Mouse (Mus musculus) kidney, postnatal 14 days (tissue): ENCODE measurements around the gene Hdac4.
A peak's percentile ranks its signal among the peaks of the same experiment; 100 is the strongest.

ENCODE experiments used
- DNase-seq: peaks from one replicate; pipeline ENCODE4 v3.0.0; 2022; ENCODE audit warnings: mixed read lengths

The Hdac4 gene

DNA sequence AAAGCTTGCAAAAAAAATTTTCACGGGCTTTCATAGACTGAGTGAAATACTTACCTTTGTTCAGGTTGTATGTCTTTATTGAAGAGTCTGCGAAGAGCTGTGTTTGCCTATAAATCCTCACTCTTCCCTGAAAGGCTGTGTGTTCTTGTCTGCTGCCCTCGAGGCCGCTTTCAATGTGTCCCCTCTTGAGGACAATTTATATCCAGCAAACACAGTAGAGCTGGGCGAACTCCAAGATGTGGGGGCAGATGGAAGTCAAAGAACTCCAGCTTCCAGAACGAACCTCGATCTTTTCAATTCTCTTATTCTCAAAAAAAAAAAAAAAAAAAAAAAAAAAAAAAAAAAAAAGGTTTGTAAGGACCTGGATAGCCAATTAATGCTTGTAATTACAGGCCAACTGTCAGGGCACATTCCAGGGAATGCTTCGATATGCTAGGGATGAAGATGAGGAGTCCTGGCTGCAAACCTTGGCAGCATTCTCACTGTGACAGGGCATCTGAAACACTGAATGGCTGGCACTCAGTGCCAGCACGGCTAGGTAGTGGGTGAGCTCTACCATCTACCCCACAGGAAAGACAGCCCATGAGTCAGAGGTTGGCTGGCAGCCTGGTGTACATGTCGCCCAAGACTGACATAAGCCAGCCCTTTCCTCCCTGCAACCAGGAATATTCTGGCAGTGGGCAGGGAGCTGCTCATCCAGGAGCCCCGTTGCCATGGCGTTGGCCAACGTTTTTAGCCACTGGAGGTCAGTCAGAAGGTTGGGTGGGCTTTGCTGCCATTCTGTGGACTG, at the start of gene Hdac4:
Gene Hdac4 (minus strand): TSS at position 340 of the 790 bp plus-strand sequence.
- no peak for DNase-seq

- no peak for DNase-seq
These were observed 48.0 kb upstream of the Hdac4 start for GRCm38 (mm10) chr1:92243549-92243948.

DNA sequence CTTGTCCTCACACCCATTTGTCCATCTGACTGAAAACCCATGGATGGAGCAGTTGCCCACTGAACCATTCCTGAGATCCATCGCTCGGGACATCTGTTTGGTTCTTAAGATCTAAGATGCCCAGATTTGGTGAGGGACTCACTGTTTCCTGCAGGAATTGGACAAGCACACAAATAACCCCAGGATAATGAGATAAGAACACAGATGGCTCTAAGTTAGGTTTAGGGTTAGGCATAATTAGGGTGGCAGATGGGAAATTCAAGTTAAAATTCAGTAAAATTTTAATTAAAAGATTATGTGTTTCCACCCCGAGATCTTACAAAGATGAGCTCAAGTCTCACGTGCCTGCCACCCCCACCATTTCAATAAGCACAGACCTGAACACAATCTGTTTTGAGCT, 44.6 kb upstream of the Hdac4 start:
- DNase-seq, result no peak

GRCm38 (mm10) chr1:92235600-92235999, 40.1 kb upstream of the Hdac4 start:
- DNase-seq, result no peak

DNA sequence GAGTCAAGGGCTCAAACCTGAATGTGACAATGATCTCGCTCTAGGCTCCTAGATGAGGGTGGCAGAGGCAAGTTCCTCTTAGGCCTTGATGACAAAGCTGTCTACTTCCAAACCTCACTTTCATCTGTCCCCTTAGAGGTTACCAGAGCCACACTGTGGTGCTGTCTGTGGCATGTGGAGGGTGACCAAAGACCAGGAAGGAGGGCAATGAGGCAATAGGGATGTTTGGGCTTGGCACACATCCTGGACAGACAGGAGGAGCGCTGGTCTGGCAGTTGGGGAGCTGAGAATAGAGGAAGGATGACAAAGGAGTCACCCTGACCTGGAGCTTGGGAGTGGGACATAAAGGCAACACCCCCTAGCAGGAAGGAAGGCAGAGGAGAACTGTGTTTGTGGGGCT, 29.8 kb upstream of the Hdac4 start:
- no peak for DNase-seq

GRCm38 (mm10) chr1:92223956-92224891, 28.7 kb upstream of the Hdac4 start:
- DNase-seq, result no peak

- DNase-seq, result no peak
These were observed 21.2 kb upstream of the Hdac4 start for GRCm38 (mm10) chr1:92216710-92217109.

DNA sequence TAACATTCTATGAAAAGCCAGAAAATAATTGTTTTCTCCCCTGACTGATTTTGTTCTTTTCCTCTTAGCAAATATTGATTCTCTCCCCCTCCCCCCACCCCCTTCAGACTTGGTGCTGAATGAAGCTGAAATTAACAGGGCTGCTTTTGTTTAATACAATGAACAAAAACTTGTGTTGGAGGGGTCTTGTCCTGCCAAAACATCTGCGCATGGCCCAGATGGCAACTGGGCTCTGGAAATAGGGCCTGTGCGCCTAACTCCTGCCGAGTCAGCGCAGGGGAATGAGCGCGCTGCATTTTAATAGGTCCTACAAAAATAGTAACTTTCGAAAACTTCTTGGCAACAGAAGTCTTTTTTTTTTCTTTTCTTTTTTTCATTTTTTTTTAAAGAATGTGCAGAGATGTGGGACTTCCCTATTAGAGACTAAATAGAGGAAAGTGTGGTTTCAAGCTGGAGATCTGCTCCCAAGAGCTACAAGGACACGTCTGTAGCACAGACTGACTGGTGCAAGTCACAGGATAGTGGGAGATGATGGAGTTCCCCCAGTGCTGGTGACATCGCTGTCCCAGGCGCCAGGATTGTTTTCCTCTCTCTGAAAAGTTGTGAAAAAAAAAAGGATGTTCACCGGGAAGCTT, 20.6 kb upstream of the Hdac4 start:
- DNase-seq, result no peak

GRCm38 (mm10) chr1:92215131-92215638, 19.7 kb upstream of the Hdac4 start:
- DNase-seq, result no peak

DNA sequence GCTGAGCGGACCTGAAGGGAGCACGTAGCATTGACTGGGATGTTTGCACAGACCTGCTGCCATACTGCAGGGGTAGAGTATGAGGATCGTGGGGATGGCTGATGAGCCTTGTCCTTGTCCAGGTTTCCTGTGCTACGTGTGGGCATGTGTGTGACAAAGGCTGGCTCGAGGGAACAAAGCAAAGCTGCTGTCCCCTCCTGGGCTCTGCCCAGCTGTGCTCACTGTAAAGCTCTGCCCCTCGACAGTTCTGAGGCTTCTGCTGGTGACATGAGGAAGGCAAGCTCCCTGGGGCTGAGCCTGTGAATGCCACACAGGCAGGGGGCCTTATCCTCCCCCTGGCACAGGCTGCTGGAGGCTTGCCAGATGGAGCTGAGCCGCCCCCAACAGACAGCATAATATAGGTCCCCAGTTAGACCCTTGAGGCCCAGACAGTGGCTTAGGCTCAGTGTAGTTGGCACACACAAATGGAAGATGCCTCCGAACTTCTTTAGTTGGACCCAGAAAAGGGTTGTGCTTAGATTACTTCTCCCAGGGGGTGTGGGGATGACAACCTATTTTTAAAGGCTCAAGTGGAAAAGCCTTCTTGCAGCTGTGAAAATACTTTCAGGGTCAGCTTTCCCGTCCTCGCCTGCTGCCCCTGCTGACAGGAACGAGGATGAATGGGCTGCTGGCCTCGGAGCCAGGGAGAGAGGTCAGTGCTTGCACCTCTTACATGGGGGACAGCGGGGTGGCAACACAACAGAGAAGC, 16.7 kb upstream of the Hdac4 start:
- DNase-seq, result no peak

GRCm38 (mm10) chr1:92202639-92203352, 7.3 kb upstream of the Hdac4 start:
- no peak for DNase-seq

DNA sequence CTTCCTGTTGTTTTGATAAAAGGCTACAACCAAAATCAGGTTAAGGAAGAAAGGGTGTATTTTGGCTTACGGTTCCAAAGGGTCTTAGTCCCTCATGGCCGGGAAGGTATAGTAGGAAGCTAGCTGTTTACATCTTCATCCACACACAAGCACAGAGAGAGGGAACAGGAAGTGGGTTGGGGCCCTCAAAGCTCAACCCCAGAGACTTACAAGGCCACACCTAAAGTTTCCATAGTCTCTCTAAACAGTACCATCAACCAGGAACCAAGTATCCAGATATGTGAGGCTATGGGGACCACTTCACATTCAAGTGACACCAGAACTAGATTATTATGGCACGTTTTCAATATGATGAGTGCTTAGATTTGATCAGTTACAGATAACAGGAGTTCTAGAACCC, 5.0 kb downstream of the Hdac4 start:
- no peak for DNase-seq

DNA sequence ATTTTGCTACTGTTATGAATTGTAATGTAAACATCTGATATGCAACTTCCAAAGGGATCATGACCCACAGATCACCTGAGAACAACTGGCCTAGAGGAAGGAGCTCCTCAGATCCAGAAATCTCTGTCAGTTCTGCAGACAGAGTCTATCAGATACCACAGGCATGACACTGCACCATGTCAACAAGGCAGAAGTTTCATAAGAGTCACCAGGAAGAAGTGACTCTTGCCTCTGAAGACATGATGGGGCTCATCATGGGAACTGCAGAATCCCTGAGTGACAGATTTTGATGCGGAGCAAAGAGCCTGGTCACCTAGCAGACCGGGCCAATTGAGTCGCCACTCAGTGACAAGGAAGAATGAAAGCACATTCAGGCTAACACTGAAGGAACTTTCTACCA, 8.4 kb downstream of the Hdac4 start:
- DNase-seq, result no peak

GRCm38 (mm10) chr1:92184600-92184999, 10.9 kb downstream of the Hdac4 start:
- no peak for DNase-seq

- no peak for DNase-seq
These were observed 12.3 kb downstream of the Hdac4 start for GRCm38 (mm10) chr1:92183101-92183790.

DNA sequence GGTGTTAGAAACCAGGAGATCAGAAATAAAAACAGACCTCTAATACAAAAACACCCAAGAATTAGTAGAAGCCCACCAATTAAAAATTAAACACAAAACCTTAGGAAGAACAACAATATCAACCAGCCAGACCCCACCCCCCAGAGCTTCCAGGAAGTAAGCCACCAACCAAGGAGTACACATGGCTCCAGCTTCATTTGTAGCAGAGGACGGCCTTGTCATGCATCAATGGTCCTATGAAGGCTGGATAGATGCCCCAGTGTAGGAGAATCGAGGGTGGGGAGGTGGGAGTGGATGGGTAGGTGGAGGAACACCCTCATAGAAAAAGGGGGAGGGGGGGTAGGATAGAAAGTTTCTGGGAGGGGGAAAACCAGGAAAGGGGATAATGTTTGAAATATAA, 13.5 kb downstream of the Hdac4 start:
- DNase-seq, result no peak

DNA sequence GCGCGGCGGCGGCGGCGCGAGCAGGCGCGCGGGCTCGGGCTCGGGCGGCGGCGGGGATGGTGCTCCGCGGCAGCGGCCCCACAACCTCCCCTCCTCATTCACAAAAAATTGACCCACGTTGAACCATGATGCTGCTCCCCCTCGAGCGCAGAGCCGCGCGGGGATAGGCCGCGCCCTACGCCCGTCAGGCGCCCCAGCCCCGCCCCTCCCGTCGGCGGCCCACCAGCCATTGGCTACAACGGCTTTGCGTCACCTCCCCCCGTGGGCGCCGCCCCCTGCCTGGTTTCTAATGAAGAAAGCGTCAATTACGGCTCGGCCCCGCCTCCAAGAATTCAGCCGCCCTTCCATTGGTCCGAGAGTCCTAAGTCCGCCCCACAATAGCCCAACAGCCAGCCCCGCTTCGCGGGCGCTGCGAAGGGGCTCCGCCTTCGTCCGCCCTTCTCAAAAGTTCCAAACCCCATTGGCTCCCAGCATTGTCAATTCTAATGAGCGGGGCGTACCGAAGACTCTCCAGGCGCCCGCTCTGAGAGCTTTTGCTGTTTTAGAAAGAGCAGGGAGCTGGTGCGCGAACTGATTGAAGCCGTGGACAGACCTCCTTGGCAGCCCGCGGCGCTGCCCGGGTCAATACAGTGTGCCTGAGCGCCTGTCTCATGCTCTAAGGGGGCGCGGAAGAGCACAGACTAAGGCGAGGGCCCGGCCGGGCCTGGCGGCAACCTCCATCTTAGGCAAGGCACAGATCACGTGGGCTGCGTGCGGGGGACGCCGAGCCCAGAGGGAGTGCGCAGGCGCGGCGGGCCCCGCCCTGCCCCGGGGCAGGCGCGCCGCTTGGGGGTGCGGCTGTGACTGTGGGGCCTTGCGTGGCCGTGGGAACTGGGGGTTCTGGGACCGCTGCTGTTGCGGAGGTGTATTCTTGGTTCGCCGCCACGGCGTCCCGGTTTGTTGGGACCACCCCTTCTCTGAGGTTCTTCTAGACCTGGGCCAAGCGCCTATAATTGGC, 15.1 kb downstream of the Hdac4 start:
- DNase-seq, result peak; percentile 100

DNA sequence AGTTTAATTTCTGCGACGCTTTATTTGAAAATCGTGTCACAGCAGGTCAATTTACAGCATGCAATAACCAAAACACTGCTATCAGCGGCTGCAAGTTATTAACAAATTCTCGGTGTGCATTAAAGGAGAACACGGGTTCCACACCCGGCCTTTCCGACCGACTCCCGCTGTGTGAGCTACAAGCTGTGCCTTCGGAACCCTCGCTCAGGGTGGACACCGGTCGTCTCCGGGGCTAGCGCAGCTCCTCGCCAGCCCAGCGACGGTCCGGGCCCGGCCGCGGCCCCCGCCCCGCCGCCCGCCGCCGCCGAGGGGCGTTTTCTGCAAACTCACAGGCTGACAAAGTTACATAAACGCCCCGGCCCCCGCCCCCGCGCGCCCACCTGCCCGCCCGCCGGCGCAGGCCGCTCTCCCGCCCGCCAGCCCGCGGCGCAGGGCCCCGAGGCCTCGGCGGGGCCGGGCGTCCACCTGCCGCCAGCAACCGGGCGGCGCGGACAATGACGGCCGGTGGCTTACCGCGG, 16.0 kb downstream of the Hdac4 start:
- DNase-seq, result peak; percentile 66

GRCm38 (mm10) chr1:92179070-92179469, 16.4 kb downstream of the Hdac4 start:
- peak; percentile 26 for DNase-seq
